Comparison of ENCODE assay signal across 8 mouse cellular contexts in the genomic region with DNA sequence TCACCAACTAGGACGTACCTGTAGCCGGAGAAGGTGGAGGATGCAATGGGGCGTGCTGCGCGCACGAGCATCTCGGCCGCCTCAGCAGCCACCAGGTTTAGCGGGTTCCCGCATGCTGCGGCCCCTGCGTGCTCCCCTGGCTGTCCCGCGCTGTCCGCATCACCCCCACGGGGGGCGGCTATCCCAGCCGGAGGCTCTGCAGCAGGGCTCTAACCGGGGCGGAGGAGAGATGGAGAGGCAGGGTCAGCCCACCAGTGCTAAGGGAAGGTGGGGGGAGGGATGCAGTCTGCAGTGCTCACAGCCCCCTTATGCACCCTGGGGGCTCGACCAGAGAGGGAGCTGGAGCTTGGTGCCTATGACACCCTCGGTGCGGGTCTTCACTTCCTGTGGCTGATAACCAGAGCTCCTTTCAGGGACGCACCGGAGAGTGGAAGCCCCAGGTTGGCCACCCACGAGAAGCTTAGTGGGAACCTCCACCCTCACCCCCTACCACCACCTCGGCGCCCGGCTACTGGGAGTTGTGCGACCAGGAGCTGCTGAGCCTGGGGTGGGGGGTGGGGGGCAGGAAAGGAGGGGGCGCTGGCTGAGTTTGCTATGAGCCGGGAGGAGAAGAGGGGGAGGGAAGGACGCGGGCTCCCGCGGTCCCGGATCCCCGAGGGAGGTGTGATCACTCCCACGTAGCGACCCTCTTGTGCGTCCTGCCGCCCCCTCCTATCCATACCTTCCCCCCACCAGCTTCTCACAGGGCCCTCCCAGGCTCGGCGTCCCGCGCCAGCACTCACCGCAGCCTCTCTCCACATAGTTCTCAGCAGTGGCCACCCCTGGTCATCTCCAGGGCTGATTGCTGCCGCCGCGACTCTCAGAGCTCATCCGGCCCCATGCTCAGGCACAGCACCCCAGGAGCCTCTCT. TPM values are rescaled to one million over a fixed set of nuclear protein-coding genes. Genes with fewer than 3 reads are reported as not detected.
A peak's percentile ranks its signal among the peaks of the same experiment; 100 is the strongest.
DNase-seq lines count a peak whose midpoint lies in the region; ATAC-seq lines count a peak whose summit lies in the region.

No protein-coding gene starts in this region.

- no peak overlapping the region for H3K27ac ChIP-seq in embryonic facial prominence, embryonic 12.5 days
- peak overlapping the region; percentile 74 for H3K27ac ChIP-seq in hindbrain, embryonic 14.5 days
- H3K27ac ChIP-seq in midbrain, embryonic 11.5 days (ENCODE audit: low read depth, low read length), result no peak overlapping the region

- H3K4me3 ChIP-seq in embryonic facial prominence, embryonic 12.5 days, result peak overlapping the region; percentile 41
- peak overlapping the region; percentile 55 for H3K4me3 ChIP-seq in hindbrain, embryonic 14.5 days (replicated peaks; ENCODE audit: low read length)
- peak overlapping the region; percentile 35 for H3K4me3 ChIP-seq in midbrain, embryonic 11.5 days (ENCODE audit: low read depth, low read length)

- under 1% methylated on average over 47 of the region's 51 CpGs for WGBS in embryonic facial prominence, embryonic 12.5 days
- under 1% methylated on average over 39 of the region's 51 CpGs for WGBS in hindbrain, embryonic 14.5 days
- WGBS in midbrain, embryonic 11.5 days, result under 1% methylated on average over 43 of the region's 51 CpGs

- ATAC-seq in embryonic facial prominence, embryonic 12.5 days (ENCODE audit: insufficient number of reproducible peaks, insufficient read depth, low FRiP score, low TSS enrichment), result 0 out of 2 replicates have a peak, but pooled peaks have one; percentile 18
- peak; percentile 61 for ATAC-seq in hindbrain, embryonic 14.5 days (ENCODE audit: low FRiP score)
- ATAC-seq in midbrain, embryonic 11.5 days (ENCODE audit: low FRiP score), result peak; percentile 54
- no peak for ATAC-seq in erythroid progenitor cell, adult 5-6 weeks (replicated peaks; ENCODE audit: low FRiP score, poor library complexity, severe bottlenecking)

- H3K4me1 ChIP-seq in embryonic facial prominence, embryonic 12.5 days, result peaks cover 28% of the 10 kb centered on the region
- H3K4me1 ChIP-seq in hindbrain, embryonic 14.5 days (replicated peaks; ENCODE audit: control insufficient read depth, insufficient read depth, low read length), result peaks cover 14% of the 10 kb centered on the region
- peaks cover 20% of the 10 kb centered on the region for H3K4me1 ChIP-seq in midbrain, embryonic 11.5 days (ENCODE audit: control insufficient read depth, insufficient read depth, low read length)

- peaks cover 65% of the 10 kb centered on the region for H3K27me3 ChIP-seq in embryonic facial prominence, embryonic 12.5 days
- peaks cover 56% of the 10 kb centered on the region for H3K27me3 ChIP-seq in hindbrain, embryonic 14.5 days (ENCODE audit: control insufficient read depth, insufficient read depth, low read length)
- peaks cover 45% of the 10 kb centered on the region for H3K27me3 ChIP-seq in midbrain, embryonic 11.5 days (ENCODE audit: control insufficient read depth, insufficient read depth, low read length)

- no peaks in the 10 kb centered on the region for H3K9me3 ChIP-seq in embryonic facial prominence, embryonic 12.5 days
- no peaks in the 10 kb centered on the region for H3K9me3 ChIP-seq in hindbrain, embryonic 14.5 days (ENCODE audit: control insufficient read depth, low read length)
- H3K9me3 ChIP-seq in midbrain, embryonic 11.5 days (ENCODE audit: control insufficient read depth, low read length), result no peaks in the 10 kb centered on the region

- H3K9ac ChIP-seq in embryonic facial prominence, embryonic 12.5 days, result peak overlapping the region; percentile 42
- peak overlapping the region; percentile 71 for H3K9ac ChIP-seq in hindbrain, embryonic 14.5 days
- H3K9ac ChIP-seq in midbrain, embryonic 11.5 days (ENCODE audit: low read length), result peak overlapping the region; percentile 17; the same call in 1 of the 2 replicates

- peak overlapping the region; percentile 88 for H3K4me2 ChIP-seq in embryonic facial prominence, embryonic 12.5 days (replicated peaks)
- H3K4me2 ChIP-seq in hindbrain, embryonic 14.5 days (replicated peaks), result peak overlapping the region; percentile 94
- H3K4me2 ChIP-seq in midbrain, embryonic 11.5 days, result peak overlapping the region; percentile 71

- DNase-seq in layer of hippocampus, adult 11-12 months (ENCODE audit: low spot score), result peak; percentile 49
- no peak for DNase-seq in layer of hippocampus, adult 8-10 months (ENCODE audit: low spot score in 2 of 2)
- DNase-seq in hindbrain, embryonic 14.5 days (ENCODE audit: low spot score), result no peak
- peak; percentile 96 for DNase-seq in midbrain, embryonic 11.5 days (ENCODE audit: low spot score, missing footprints)
- no peak for DNase-seq in ovary, adult 18-20 months (ENCODE audit: low spot score)
- DNase-seq in adipocyte (ENCODE audit: low spot score), result no peak

- H3K36me3 ChIP-seq in embryonic facial prominence, embryonic 12.5 days, result no peaks in the 10 kb centered on the region
- no peaks in the 10 kb centered on the region for H3K36me3 ChIP-seq in hindbrain, embryonic 14.5 days (replicated peaks; ENCODE audit: control insufficient read depth, insufficient read depth)
- H3K36me3 ChIP-seq in midbrain, embryonic 11.5 days (ENCODE audit: control insufficient read depth, insufficient read depth, low read length), result no peaks in the 10 kb centered on the region

RNA-seq across cellular contexts. Expression of a gene that starts 1.1 kb away (rescaled TPM):
- 100 to 1,000 TPM; 300 to 419 (median 352) TPM for total RNA-seq in layer of hippocampus, adult 8-10 months (2022)
- 1.3 and 1.7 TPM in 2 replicates for polyA plus RNA-seq in embryonic facial prominence, embryonic 12.5 days (2016; fragmentation: Nextera tagmentation; extraction: Ambion mirVana)
- polyA plus RNA-seq in hindbrain, embryonic 14.5 days (2014; fragmentation: Nextera tagmentation; extraction: Ambion mirVana), result 6.2 and 6.9 TPM in 2 replicates
- polyA plus RNA-seq in midbrain, embryonic 11.5 days (2014; fragmentation: Nextera tagmentation; extraction: Ambion mirVana), result 0.33 and 0.44 TPM in 2 replicates
- total RNA-seq in erythroid progenitor cell, adult 5-6 weeks (2015; ENCODE audit: low replicate concordance), result not detected in 2 replicates
- not detected in 2 replicates for total RNA-seq in erythroid progenitor cell, adult 5-6 weeks (2017; ENCODE audit: low replicate concordance)

Comparison
In these comparisons a context has a peak if more than half of its experiments do, and no peak if none do; other contexts are left out.
1. DNase-seq: peak in layer of hippocampus, adult 11-12 months (single experiment) and midbrain, embryonic 11.5 days (single experiment); none in layer of hippocampus, adult 8-10 months (0 of 2), hindbrain, embryonic 14.5 days (single experiment), ovary, adult 18-20 months (single experiment) and adipocyte (single experiment).
2. H3K9ac ChIP-seq: peak in every context shown above with its lines; median percentile 71 in hindbrain, embryonic 14.5 days; 42 in embryonic facial prominence, embryonic 12.5 days; 17 in midbrain, embryonic 11.5 days.
3. Peak in every context shown above with its lines, with median percentiles within 50 percentile points of each other: H3K4me2 ChIP-seq and H3K4me3 ChIP-seq.